In the genomic region with DNA sequence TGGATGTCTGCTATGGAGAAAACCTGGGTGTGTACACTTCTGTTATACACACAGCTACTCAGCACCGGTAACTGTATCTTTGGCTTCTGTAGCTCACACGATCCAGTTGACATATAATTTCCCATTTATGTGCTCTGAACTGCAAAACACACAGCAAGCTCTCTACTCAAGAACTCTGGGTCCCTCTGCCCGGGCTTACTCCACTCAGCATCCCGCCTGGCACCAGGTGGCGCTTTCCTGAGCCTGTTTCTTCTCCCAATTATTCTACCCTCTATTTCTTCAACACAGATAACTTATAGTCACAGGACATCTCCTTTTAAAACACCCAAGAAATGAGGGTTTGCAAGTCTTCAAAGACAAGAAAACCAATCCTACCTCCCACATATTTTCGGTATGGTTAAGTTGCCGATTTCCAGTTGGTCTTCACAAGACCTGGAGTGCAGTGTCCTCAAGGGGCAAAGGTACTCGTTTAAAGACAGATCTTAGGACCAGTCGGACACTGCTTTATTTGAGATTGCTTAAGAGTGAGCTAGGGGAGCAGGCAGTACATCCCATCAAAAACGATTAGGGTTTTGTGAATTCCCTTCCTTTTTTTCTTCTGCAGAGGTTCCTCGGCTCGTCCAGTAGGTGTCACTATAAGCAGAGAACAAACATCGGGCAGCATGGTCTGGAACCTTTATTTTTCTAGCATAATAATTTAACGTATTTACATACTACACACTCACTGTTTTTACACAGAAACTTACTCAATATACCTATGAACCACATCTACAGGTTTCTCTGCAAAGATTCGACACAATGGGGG, we compare ENCODE assay signal across 8 mouse cellular contexts. TPM values are rescaled to one million over a fixed set of nuclear protein-coding genes. Genes with fewer than 3 reads are reported as not detected.
A peak's percentile ranks its signal among the peaks of the same experiment; 100 is the strongest.
DNase-seq lines count a peak whose midpoint lies in the region; ATAC-seq lines count a peak whose summit lies in the region.

No protein-coding gene starts in this region.

- no peak overlapping the region for H3K27ac ChIP-seq in hindbrain, embryonic 12.5 days
- H3K27ac ChIP-seq in midbrain, embryonic 14.5 days (replicated peaks; ENCODE audit: low read depth, low read length): no peak overlapping the region

- intact Hi-C loops in gastrocnemius, postnatal 14 days (cut with DNase I; ENCODE audit: low total_unique reads): no loop called here

- no peak overlapping the region for H3K4me2 ChIP-seq in hindbrain, embryonic 12.5 days (replicated peaks)
- no peak overlapping the region for H3K4me2 ChIP-seq in midbrain, embryonic 14.5 days (ENCODE audit: low read length)

- ATAC-seq in hindbrain, embryonic 12.5 days (ENCODE audit: low FRiP score): peak; percentile 20; the same call in 1 of the 2 replicates
- ATAC-seq in midbrain, embryonic 14.5 days (ENCODE audit: low FRiP score, low TSS enrichment): peak; percentile 27; the same call in 1 of the 2 replicates

- H3K27me3 ChIP-seq in hindbrain, embryonic 12.5 days: no peaks in the 10 kb centered on the region
- no peaks in the 10 kb centered on the region for H3K27me3 ChIP-seq in midbrain, embryonic 14.5 days (ENCODE audit: control insufficient read depth, insufficient read depth, low read length)

- peak; percentile 15 for DNase-seq in gastrocnemius, postnatal 14 days
- no peak for DNase-seq in gastrocnemius, postnatal 4 days (ENCODE audit: low spot score in 2 of 2)
- peak; percentile 25 for DNase-seq in thymus, postnatal 25 days
- no peak for DNase-seq in thymus, postnatal 36 days
- DNase-seq in midbrain, embryonic 14.5 days: peak; percentile 72
- no peak for DNase-seq in right cerebral cortex, adult 2 months (ENCODE audit: low spot score in 2 of 2)
- DNase-seq in gastrocnemius, adult 18-20 months (ENCODE audit: low spot score): no peak

- no peaks in the 10 kb centered on the region; the same call in 1 of the 2 replicates for H3K9me3 ChIP-seq in hindbrain, embryonic 12.5 days (replicated peaks)
- no peaks in the 10 kb centered on the region for H3K9me3 ChIP-seq in midbrain, embryonic 14.5 days (ENCODE audit: control insufficient read depth, low read length)

- 54% methylated on average over 15 of the region's 15 CpGs for WGBS in hindbrain, embryonic 12.5 days
- WGBS in midbrain, embryonic 14.5 days: 54% methylated on average over 15 of the region's 15 CpGs

- no peak overlapping the region for H3K4me3 ChIP-seq in hindbrain, embryonic 12.5 days
- no peak overlapping the region for H3K4me3 ChIP-seq in midbrain, embryonic 14.5 days (replicated peaks; ENCODE audit: low read depth, low read length)

- peaks cover 18% of the 10 kb centered on the region for H3K4me1 ChIP-seq in hindbrain, embryonic 12.5 days
- H3K4me1 ChIP-seq in midbrain, embryonic 14.5 days (ENCODE audit: control insufficient read depth, insufficient read depth, low read length): peaks cover 16% of the 10 kb centered on the region

- H3K36me3 ChIP-seq in hindbrain, embryonic 12.5 days: peaks cover 22% of the 10 kb centered on the region
- peaks cover 17% of the 10 kb centered on the region for H3K36me3 ChIP-seq in midbrain, embryonic 14.5 days (ENCODE audit: control insufficient read depth, insufficient read depth, low read length)

- H3K9ac ChIP-seq in hindbrain, embryonic 12.5 days: no peak overlapping the region
- H3K9ac ChIP-seq in midbrain, embryonic 14.5 days (replicated peaks; ENCODE audit: low read length): no peak overlapping the region

RNA-seq across cellular contexts. Expression of a gene that starts 26.6 kb away (rescaled TPM):
- total RNA-seq in gastrocnemius, postnatal 14 days (2021): 10 to 100 TPM; 41.5 to 45.0 TPM
- total RNA-seq in gastrocnemius, postnatal 4 days (2021): 10 to 100 TPM; 70.7 to 85.5 TPM
- polyA plus RNA-seq in hindbrain, embryonic 12.5 days (2016; fragmentation: Nextera tagmentation; extraction: Ambion mirVana): 140 and 156 TPM in 2 replicates
- 76.4 and 107 TPM in 2 replicates for polyA plus RNA-seq in midbrain, embryonic 14.5 days (2014; fragmentation: Nextera tagmentation; extraction: Ambion mirVana)
- 10 to 100 TPM; 34.2 to 37.6 TPM for total RNA-seq in gastrocnemius, adult 18-20 months (2021)

Comparison
In these comparisons a context has a peak if more than half of its experiments do, and no peak if none do; other contexts are left out.
1. DNase-seq: peak in gastrocnemius, postnatal 14 days (single experiment), thymus, postnatal 25 days (single experiment) and midbrain, embryonic 14.5 days (single experiment); none in gastrocnemius, postnatal 4 days (0 of 2), thymus, postnatal 36 days (0 of 2), right cerebral cortex, adult 2 months (0 of 2) and gastrocnemius, adult 18-20 months (single experiment).